In genomic region chr9:14764765-14765164, GRCm38 (mm10) we compare ENCODE assay signal across 9 mouse cellular contexts. TPM values are rescaled to one million over a fixed set of nuclear protein-coding genes. Genes with fewer than 3 reads are reported as not detected.
A peak's percentile ranks its signal among the peaks of the same experiment; 100 is the strongest.
DNase-seq lines count a peak whose midpoint lies in the region; ATAC-seq and TF ChIP-seq lines count a peak whose summit lies in the region.
"Had no signal": no experiment of that assay in that cellular context is flagged by ENCODE, and none has a peak within 500 bp of the region (broad histone marks: within the 10 kb centered on the region; RNA-seq: fewer than 3 reads in every experiment).

No protein-coding gene starts in this region.

- TF ChIP-seq POLR2A in cortical plate, adult 2 months (IDR thresholded peaks at IDR 0.05; ENCODE audit: extremely low read depth, insufficient read depth, low read length), result no peak

- no peak overlapping the region for H3K4me3 ChIP-seq in cortical plate, adult 2 months (ENCODE audit: insufficient read depth, low read length)
- H3K4me3 ChIP-seq in liver, embryonic 14.5 days (ENCODE audit: insufficient read depth in 1 of 2, low read depth in 2 of 2, low read length in 2 of 2), result no peak overlapping the region
- no peak overlapping the region for H3K4me3 ChIP-seq in neural tube, embryonic 12.5 days
- H3K4me3 ChIP-seq: limb, embryonic 15.5 days had no signal

- peak; percentile 50 for TF ChIP-seq CTCF in cortical plate, adult 2 months (IDR thresholded peaks at IDR 0.05; ENCODE audit: extremely low read depth, insufficient read depth, low read length)
- TF ChIP-seq CTCF in liver, embryonic 14.5 days (IDR thresholded peaks at IDR 0.05; ENCODE audit: low read depth), result peak; percentile 66

- no peaks in the 10 kb centered on the region for H3K4me1 ChIP-seq in cortical plate, adult 2 months (ENCODE audit: control insufficient read depth, insufficient read depth, low read length)
- H3K4me1 ChIP-seq in liver, embryonic 14.5 days (replicated peaks; ENCODE audit: control insufficient read depth in 2 of 2, insufficient read depth in 2 of 2, low read length in 1 of 2), result no peaks in the 10 kb centered on the region
- H3K4me1 ChIP-seq in neural tube, embryonic 12.5 days, result peaks cover 7% of the 10 kb centered on the region

- H3K9me3 ChIP-seq in liver, embryonic 14.5 days (ENCODE audit: control insufficient read depth, low read length), result no peaks in the 10 kb centered on the region
- no peaks in the 10 kb centered on the region for H3K9me3 ChIP-seq in neural tube, embryonic 12.5 days
- H3K9me3 ChIP-seq: limb, embryonic 15.5 days had no signal

- H3K27me3 ChIP-seq in liver, embryonic 14.5 days (ENCODE audit: control insufficient read depth, insufficient read depth, low read length), result no peaks in the 10 kb centered on the region; the same call in 1 of the 2 replicates
- H3K27me3 ChIP-seq in neural tube, embryonic 12.5 days (replicated peaks), result no peaks in the 10 kb centered on the region

- H3K36me3 ChIP-seq in liver, embryonic 14.5 days (replicated peaks; ENCODE audit: control insufficient read depth, insufficient read depth, low read depth), result no peaks in the 10 kb centered on the region
- H3K36me3 ChIP-seq in neural tube, embryonic 12.5 days, result no peaks in the 10 kb centered on the region
- H3K36me3 ChIP-seq: limb, embryonic 15.5 days had no signal

- no peak overlapping the region for H3K27ac ChIP-seq in cortical plate, adult 2 months (ENCODE audit: insufficient read depth, low read length)
- no peak overlapping the region for H3K27ac ChIP-seq in liver, embryonic 14.5 days
- no peak overlapping the region for H3K27ac ChIP-seq in neural tube, embryonic 12.5 days
- H3K27ac ChIP-seq: limb, embryonic 15.5 days had no signal

- WGBS in liver, embryonic 14.5 days (ENCODE audit: insufficient replicate concordance), result 13% methylated on average over 7 of the region's 7 CpGs
- 27% methylated on average over 7 of the region's 7 CpGs for WGBS in neural tube, embryonic 12.5 days

- TF ChIP-seq EP300 in liver, embryonic 14.5 days (IDR thresholded peaks at IDR 0.05; ENCODE audit: low read depth), result no peak

- ATAC-seq in hematopoietic stem cell, adult 5-6 weeks (replicated peaks in 1 of 2; ENCODE audit: insufficient read depth in 1 of 2, low FRiP score in 2 of 2, low TSS enrichment in 1 of 2, low read depth in 1 of 2, poor library complexity in 2 of 2, severe bottlenecking in 2 of 2), result peak; percentile 52 to 71; a peak in 2 of 4 replicates
- no peak for ATAC-seq in liver, embryonic 14.5 days (ENCODE audit: insufficient read depth)
- ATAC-seq in neural tube, embryonic 12.5 days (ENCODE audit: low FRiP score, low read depth), result 0 out of 2 replicates have a peak, but pooled peaks have one; percentile 31
- ATAC-seq in erythroid progenitor cell, adult 5-6 weeks (replicated peaks; ENCODE audit: low FRiP score, poor library complexity, severe bottlenecking), result no peak

- DNase-seq in layer of hippocampus, adult 11-12 months (ENCODE audit: low spot score), result peak; percentile 39
- DNase-seq in layer of hippocampus, adult 9-10 months (ENCODE audit: low spot score), result no peak
- peak; percentile 9 for DNase-seq in Muller cell, postnatal 12 days (ENCODE audit: inconsistent ontology term)
- DNase-seq in liver, embryonic 14.5 days (ENCODE audit: low read depth in 3 of 3, low spot score in 3 of 3), result no peak

- no peak overlapping the region for H3K9ac ChIP-seq in liver, embryonic 14.5 days (replicated peaks)
- no peak overlapping the region for H3K9ac ChIP-seq in neural tube, embryonic 12.5 days
- H3K9ac ChIP-seq: limb, embryonic 15.5 days had no signal

- H3K4me2 ChIP-seq in liver, embryonic 14.5 days (ENCODE audit: low read depth), result no peak overlapping the region
- no peak overlapping the region for H3K4me2 ChIP-seq in neural tube, embryonic 12.5 days (replicated peaks)
- H3K4me2 ChIP-seq: limb, embryonic 15.5 days had no signal

RNA-seq across cellular contexts. Expression of gene 1700012B09Rik, which starts 6.1 kb away (rescaled TPM):
- polyA plus RNA-seq in cortical plate, adult 2 months (2012; rRNA removed), result 0.69 TPM in 1 of 2 replicates, not detected in the other
- 4.6 TPM in 1 of 2 replicates, not detected in the other for total RNA-seq in hematopoietic stem cell, adult 5-6 weeks (2017)
- polyA plus RNA-seq in liver, embryonic 14.5 days (2012; rRNA removed), result not detected in 2 replicates
- polyA plus RNA-seq in liver, embryonic 14.5 days (2014; fragmentation: Nextera tagmentation; extraction: Ambion mirVana), result not detected in 2 replicates
- 0.56 TPM in 1 of 2 replicates, not detected in the other for polyA plus RNA-seq in neural tube, embryonic 12.5 days (2016; fragmentation: Nextera tagmentation; extraction: Ambion mirVana)
- total RNA-seq in erythroid progenitor cell, adult 5-6 weeks (2015; ENCODE audit: low replicate concordance), result not detected in 2 replicates
- not detected in 2 replicates for total RNA-seq in erythroid progenitor cell, adult 5-6 weeks (2017; ENCODE audit: low replicate concordance)
- polyA plus RNA-seq: limb, embryonic 15.5 days had no signal

RNA-seq across cellular contexts. Expression of gene Fut4, which starts 12.6 kb away (rescaled TPM):
- 0.11 and 0.15 TPM in 2 replicates for polyA plus RNA-seq in cortical plate, adult 2 months (2012; rRNA removed)
- total RNA-seq in hematopoietic stem cell, adult 5-6 weeks (2017), result 3.1 and 5.3 TPM in 2 replicates
- 0.30 and 0.39 TPM in 2 replicates for polyA plus RNA-seq in liver, embryonic 14.5 days (2012; rRNA removed)
- 0.37 and 0.66 TPM in 2 replicates for polyA plus RNA-seq in liver, embryonic 14.5 days (2014; fragmentation: Nextera tagmentation; extraction: Ambion mirVana)
- polyA plus RNA-seq in neural tube, embryonic 12.5 days (2016; fragmentation: Nextera tagmentation; extraction: Ambion mirVana), result 1.8 and 2.2 TPM in 2 replicates
- 2.9 TPM in 1 of 2 replicates, not detected in the other for total RNA-seq in erythroid progenitor cell, adult 5-6 weeks (2015; ENCODE audit: low replicate concordance)
- 0.90 and 3.2 TPM in 2 replicates for total RNA-seq in erythroid progenitor cell, adult 5-6 weeks (2017; ENCODE audit: low replicate concordance)

RNA-seq across cellular contexts. Expression of gene Mre11a, which starts 19.7 kb away (rescaled TPM):
- 6.3 and 6.5 TPM in 2 replicates for polyA plus RNA-seq in cortical plate, adult 2 months (2012; rRNA removed)
- total RNA-seq in hematopoietic stem cell, adult 5-6 weeks (2017), result 63.4 and 89.8 TPM in 2 replicates
- 4.1 and 7.1 TPM in 2 replicates for polyA plus RNA-seq in liver, embryonic 14.5 days (2012; rRNA removed)
- polyA plus RNA-seq in liver, embryonic 14.5 days (2014; fragmentation: Nextera tagmentation; extraction: Ambion mirVana), result 12.9 and 15.2 TPM in 2 replicates
- polyA plus RNA-seq in neural tube, embryonic 12.5 days (2016; fragmentation: Nextera tagmentation; extraction: Ambion mirVana), result 19.7 and 21.9 TPM in 2 replicates
- total RNA-seq in erythroid progenitor cell, adult 5-6 weeks (2015; ENCODE audit: low replicate concordance), result 10.9 and 20.5 TPM in 2 replicates
- total RNA-seq in erythroid progenitor cell, adult 5-6 weeks (2017; ENCODE audit: low replicate concordance), result 27.0 and 38.1 TPM in 2 replicates

RNA-seq across cellular contexts. Expression of gene Ankrd49, which starts 19.9 kb away (rescaled TPM):
- 12.1 and 12.4 TPM in 2 replicates for polyA plus RNA-seq in cortical plate, adult 2 months (2012; rRNA removed)
- 46.8 and 71.5 TPM in 2 replicates for total RNA-seq in hematopoietic stem cell, adult 5-6 weeks (2017)
- 8.3 and 13.6 TPM in 2 replicates for polyA plus RNA-seq in liver, embryonic 14.5 days (2012; rRNA removed)
- polyA plus RNA-seq in liver, embryonic 14.5 days (2014; fragmentation: Nextera tagmentation; extraction: Ambion mirVana), result 28.4 and 29.5 TPM in 2 replicates
- polyA plus RNA-seq in neural tube, embryonic 12.5 days (2016; fragmentation: Nextera tagmentation; extraction: Ambion mirVana), result 41.8 and 45.1 TPM in 2 replicates
- total RNA-seq in erythroid progenitor cell, adult 5-6 weeks (2015; ENCODE audit: low replicate concordance), result 16.6 and 28.1 TPM in 2 replicates
- total RNA-seq in erythroid progenitor cell, adult 5-6 weeks (2017; ENCODE audit: low replicate concordance), result 12.5 and 23.3 TPM in 2 replicates

RNA-seq across cellular contexts. Expression of gene Piwil4, which starts 24.2 kb away (rescaled TPM):
- 0.06 TPM in 1 of 2 replicates, not detected in the other for polyA plus RNA-seq in cortical plate, adult 2 months (2012; rRNA removed)
- 0.35 TPM in 1 of 2 replicates, not detected in the other for total RNA-seq in hematopoietic stem cell, adult 5-6 weeks (2017)
- 0.04 and 0.08 TPM in 2 replicates for polyA plus RNA-seq in liver, embryonic 14.5 days (2012; rRNA removed)
- 0.13 TPM in 1 of 2 replicates, not detected in the other for polyA plus RNA-seq in liver, embryonic 14.5 days (2014; fragmentation: Nextera tagmentation; extraction: Ambion mirVana)
- 0.57 and 0.61 TPM in 2 replicates for polyA plus RNA-seq in neural tube, embryonic 12.5 days (2016; fragmentation: Nextera tagmentation; extraction: Ambion mirVana)
- total RNA-seq in erythroid progenitor cell, adult 5-6 weeks (2015; ENCODE audit: low replicate concordance), result not detected in 2 replicates
- total RNA-seq in erythroid progenitor cell, adult 5-6 weeks (2017; ENCODE audit: low replicate concordance), result not detected in 2 replicates

Comparison
In these comparisons a context has a peak if more than half of its experiments do, and no peak if none do; other contexts are left out.
1. DNase-seq: peak in layer of hippocampus, adult 11-12 months (single experiment) and Muller cell, postnatal 12 days (single experiment); none in layer of hippocampus, adult 9-10 months (single experiment) and liver, embryonic 14.5 days (0 of 3).
2. ATAC-seq: peak in hematopoietic stem cell, adult 5-6 weeks (2 of 2) and neural tube, embryonic 12.5 days (single experiment); none in liver, embryonic 14.5 days (single experiment) and erythroid progenitor cell, adult 5-6 weeks (single experiment).